In genomic region chr9:72699702-72700101, GRCm38 (mm10) we compare ENCODE assay signal across 9 mouse cellular contexts. TPM values are rescaled to one million over a fixed set of nuclear protein-coding genes. Genes with fewer than 3 reads are reported as not detected.
DNase-seq lines count a peak whose midpoint lies in the region; ATAC-seq lines count a peak whose summit lies in the region.
"Had no signal": no experiment of that assay in that cellular context is flagged by ENCODE, and none has a peak within 500 bp of the region (broad histone marks: within the 10 kb centered on the region; RNA-seq: fewer than 3 reads in every experiment).

No protein-coding gene starts in this region.

- intact Hi-C loops in left cerebral cortex, postnatal 36 days (cut with DNase I) = no loop called here

- peaks cover 46% of the 10 kb centered on the region for H3K4me1 ChIP-seq in kidney, embryonic 15.5 days
- H3K4me1 ChIP-seq in liver, embryonic 12.5 days = peaks cover 49% of the 10 kb centered on the region
- peaks cover 52% of the 10 kb centered on the region for H3K4me1 ChIP-seq in neural tube, embryonic 15.5 days

- no peaks in the 10 kb centered on the region for H3K27me3 ChIP-seq in kidney, embryonic 15.5 days
- no peaks in the 10 kb centered on the region for H3K27me3 ChIP-seq in liver, embryonic 12.5 days (replicated peaks)
- no peaks in the 10 kb centered on the region for H3K27me3 ChIP-seq in neural tube, embryonic 15.5 days (replicated peaks)
- H3K27me3 ChIP-seq: neural tube, embryonic 13.5 days had no signal

- H3K36me3 ChIP-seq in kidney, embryonic 15.5 days = peaks cover 87% of the 10 kb centered on the region
- H3K36me3 ChIP-seq in liver, embryonic 12.5 days = peaks cover 89% of the 10 kb centered on the region
- H3K36me3 ChIP-seq in neural tube, embryonic 15.5 days = peaks cover 27% of the 10 kb centered on the region

- ATAC-seq in kidney, embryonic 15.5 days (replicated peaks; ENCODE audit: low FRiP score) = no peak
- peak; percentile 94 for ATAC-seq in liver, embryonic 12.5 days
- no peak for ATAC-seq in neural tube, embryonic 15.5 days (ENCODE audit: low FRiP score)

- no peak overlapping the region; the same call in 1 of the 2 replicates for H3K27ac ChIP-seq in kidney, embryonic 15.5 days
- H3K27ac ChIP-seq in liver, embryonic 12.5 days = peak overlapping the region; percentile 57; the same call in 1 of the 2 replicates
- no peak overlapping the region; the same call in 1 of the 2 replicates for H3K27ac ChIP-seq in neural tube, embryonic 15.5 days (replicated peaks)

- no peak overlapping the region for H3K9ac ChIP-seq in kidney, embryonic 15.5 days
- H3K9ac ChIP-seq in liver, embryonic 12.5 days = peak overlapping the region; percentile 5; the same call in 1 of the 2 replicates
- H3K9ac ChIP-seq in neural tube, embryonic 15.5 days (replicated peaks) = no peak overlapping the region
- H3K9ac ChIP-seq: neural tube, embryonic 13.5 days had no signal

- DNase-seq in kidney, adult 11 months = peak; percentile 44
- peak; percentile 51 to 59 for DNase-seq in adrenal gland, postnatal 36 days
- peak; percentile 78 for DNase-seq in gastrocnemius, postnatal 25 days
- no peak for DNase-seq in urinary bladder, postnatal 10 days (ENCODE audit: low spot score)
- DNase-seq in left cerebral cortex, postnatal 36 days (ENCODE audit: low spot score in 2 of 2) = no peak

- WGBS in kidney, embryonic 15.5 days = 41% methylated on average over 3 of the region's 3 CpGs
- WGBS in liver, embryonic 12.5 days (ENCODE audit: insufficient replicate concordance) = 11% methylated on average over 3 of the region's 3 CpGs
- WGBS in neural tube, embryonic 15.5 days = 54% methylated on average over 3 of the region's 3 CpGs

- no peak overlapping the region for H3K4me3 ChIP-seq in kidney, embryonic 15.5 days (replicated peaks)
- no peak overlapping the region for H3K4me3 ChIP-seq in liver, embryonic 12.5 days
- H3K4me3 ChIP-seq in neural tube, embryonic 15.5 days (replicated peaks) = no peak overlapping the region
- H3K4me3 ChIP-seq: neural tube, embryonic 13.5 days had no signal

- H3K4me2 ChIP-seq in kidney, embryonic 15.5 days = no peak overlapping the region
- H3K4me2 ChIP-seq in liver, embryonic 12.5 days = peak overlapping the region; percentile 3; the same call in 1 of the 2 replicates
- H3K4me2 ChIP-seq in neural tube, embryonic 15.5 days = no peak overlapping the region
- H3K4me2 ChIP-seq: neural tube, embryonic 13.5 days had no signal

- no peaks in the 10 kb centered on the region for H3K9me3 ChIP-seq in kidney, embryonic 15.5 days (replicated peaks)
- H3K9me3 ChIP-seq in liver, embryonic 12.5 days (replicated peaks) = no peaks in the 10 kb centered on the region
- H3K9me3 ChIP-seq in neural tube, embryonic 15.5 days (replicated peaks) = no peaks in the 10 kb centered on the region
- H3K9me3 ChIP-seq: neural tube, embryonic 13.5 days had no signal

RNA-seq across cellular contexts. Expression of gene Nedd4, which starts 37.6 kb away (rescaled TPM):
- 647 and 670 TPM in 2 replicates for polyA plus RNA-seq in kidney, embryonic 15.5 days (2015; fragmentation: Nextera tagmentation; extraction: Ambion mirVana)
- total RNA-seq in adrenal gland, postnatal 36 days (2021) = 100 to 1,000 TPM; 431 to 435 TPM
- total RNA-seq in gastrocnemius, postnatal 25 days (2021) = 100 to 1,000 TPM; 238 to 268 TPM
- polyA plus RNA-seq in liver, embryonic 12.5 days (2016; fragmentation: Nextera tagmentation; extraction: Ambion mirVana) = 173 and 176 TPM in 2 replicates
- 375 and 397 TPM in 2 replicates for polyA plus RNA-seq in neural tube, embryonic 15.5 days (2015; fragmentation: Nextera tagmentation; extraction: Ambion mirVana)
- total RNA-seq in left cerebral cortex, postnatal 36 days (2021) = 100 to 1,000 TPM; 259 to 289 TPM

Comparison
In these comparisons a context has a peak if more than half of its experiments do, and no peak if none do; other contexts are left out.
1. DNase-seq: peak in kidney, adult 11 months (single experiment), adrenal gland, postnatal 36 days (2 of 2) and gastrocnemius, postnatal 25 days (single experiment); none in urinary bladder, postnatal 10 days (single experiment) and left cerebral cortex, postnatal 36 days (0 of 2).